Mouse (Mus musculus) lung, adult 2 months (tissue): ENCODE data around the gene Nup62.

ENCODE experiments used
- CTCF ChIP-seq: fragments of 200-500 bp; IDR thresholded peaks from 2 replicates; pipeline ENCODE4 v1.5.1; 2011; ENCODE audit warnings: mild to moderate bottlenecking, low read length, control low read depth; ENCODE audit not compliant: insufficient read depth
- POLR2A ChIP-seq: fragments of 200-500 bp; IDR thresholded peaks from 2 replicates; pipeline ENCODE4 v1.6.1; 2011; ENCODE audit warnings: low read depth, mild to moderate bottlenecking, control low read depth, low read length, borderline replicate concordance; ENCODE audit errors: extremely low read depth

DNA sequence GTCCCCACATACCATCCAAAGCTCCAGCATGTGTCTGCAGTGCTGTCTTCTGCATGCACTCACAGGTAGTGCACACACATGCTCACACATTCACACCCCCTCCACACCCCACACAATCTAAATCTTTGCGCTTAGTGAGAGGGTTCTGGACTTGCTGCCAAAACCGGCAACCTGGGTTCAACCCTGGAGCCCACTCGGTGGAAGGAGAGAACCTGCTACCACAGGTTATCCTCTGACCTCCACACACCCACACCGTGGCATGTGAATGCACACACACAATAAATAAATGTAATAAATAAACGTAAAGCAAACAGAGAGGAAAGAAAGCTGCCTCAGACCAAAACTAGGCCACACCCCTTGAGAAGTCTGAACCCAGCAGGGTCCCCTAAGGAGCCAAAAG, 31.9 kb downstream of the Nup62 start:
- no peak for TF ChIP-seq POLR2A
- TF ChIP-seq CTCF, result no peak
